Mouse (Mus musculus): ENCODE data around the gene Cyp21a1. TPM values are rescaled to one million over a fixed set of nuclear protein-coding genes. Genes with fewer than 3 reads are reported as not detected.

Gene Cyp21a1
- total RNA-seq, 1 experiment from 2014 or later, result not detected

Other genes with a start within 250 kb of the Cyp21a1 start
- gene Notch4, start 240.3 kb downstream of the Cyp21a1 start, total RNA-seq (2017), result 0.29 to 0.48 TPM in 2 of 3 replicates, not detected in the other
- gene Gpsm3, start 214.8 kb downstream of the Cyp21a1 start, total RNA-seq (2017), result 64.4 to 104 TPM (median 95.5 TPM) in 3 replicates
- 26.8 to 34.9 TPM (median 30.9 TPM) in 3 replicates for gene Pbx2, start 213.3 kb downstream of the Cyp21a1 start, total RNA-seq (2017)
- 3.7 to 7.3 TPM (median 5.1 TPM) in 3 replicates for gene Ager, start 206.7 kb downstream of the Cyp21a1 start, total RNA-seq (2017)
- gene Rnf5, start 200.9 kb downstream of the Cyp21a1 start, total RNA-seq (2017), result 8.6 to 21.8 TPM (median 14.6 TPM) in 3 replicates
- gene Agpat1, start 200.3 kb downstream of the Cyp21a1 start, total RNA-seq (2017), result 14.3 to 26.9 TPM (median 16.4 TPM) in 3 replicates
- gene Egfl8, start 188.6 kb downstream of the Cyp21a1 start, total RNA-seq (2017), result 2.3 to 3.3 TPM (median 3.0 TPM) in 3 replicates
- 30.4 to 67.0 TPM (median 38.4 TPM) in 3 replicates for gene Ppt2, start 176.1 kb downstream of the Cyp21a1 start, total RNA-seq (2017)
- gene Prrt1, start 175.0 kb downstream of the Cyp21a1 start, total RNA-seq (2017), result 0.29 to 1.9 TPM (median 0.75 TPM) in 3 replicates
- 5.6 to 15.1 TPM (median 6.4 TPM) in 3 replicates for gene Fkbpl, start 159.8 kb downstream of the Cyp21a1 start, total RNA-seq (2017)
- 17.4 to 26.0 TPM (median 23.4 TPM) in 3 replicates for gene Atf6b, start 157.4 kb downstream of the Cyp21a1 start, total RNA-seq (2017)
- not detected in 3 replicates for gene Tnxb, start 134.0 kb downstream of the Cyp21a1 start, total RNA-seq (2017)
- gene C4b, start 60.7 kb downstream of the Cyp21a1 start, total RNA-seq (2017), result 0.19 to 0.64 TPM (median 0.19 TPM) in 3 replicates
- gene Stk19, start 32.4 kb upstream of the Cyp21a1 start, total RNA-seq (2017), result 28.8 to 49.5 TPM (median 40.0 TPM) in 3 replicates
- gene Dxo, start 32.5 kb upstream of the Cyp21a1 start, total RNA-seq (2017), result 13.2 to 57.9 TPM (median 29.1 TPM) in 3 replicates
- 55.7 to 103 TPM (median 62.4 TPM) in 3 replicates for gene Skiv2l, start 45.6 kb upstream of the Cyp21a1 start, total RNA-seq (2017)
- 16.3 to 45.3 TPM (median 33.1 TPM) in 3 replicates for gene Nelfe, start 45.8 kb upstream of the Cyp21a1 start, total RNA-seq (2017)
- gene Cfb, start 58.0 kb upstream of the Cyp21a1 start, total RNA-seq (2017), result 1.1 to 4.8 TPM (median 2.8 TPM) in 3 replicates
- gene Zbtb12, start 74.9 kb upstream of the Cyp21a1 start, total RNA-seq (2017), result 0.57 to 1.7 TPM (median 1.6 TPM) in 3 replicates
- not detected in 3 replicates for gene Gm20547, start 77.5 kb upstream of the Cyp21a1 start, total RNA-seq (2017)
- not detected in 3 replicates for gene C2, start 93.7 kb upstream of the Cyp21a1 start, total RNA-seq (2017)
- 92.4 to 105 TPM (median 102 TPM) in 3 replicates for gene Ehmt2, start 93.9 kb upstream of the Cyp21a1 start, total RNA-seq (2017)
- gene Slc44a4, start 109.9 kb upstream of the Cyp21a1 start, total RNA-seq (2017), result not detected in 3 replicates
- 29.6 to 39.9 TPM (median 37.2 TPM) in 3 replicates for gene Neu1, start 126.7 kb upstream of the Cyp21a1 start, total RNA-seq (2017)
- 12.5 to 375 TPM (median 15.8 TPM) in 3 replicates for gene Hspa1b, start 154.7 kb upstream of the Cyp21a1 start, total RNA-seq (2017)
- 1.4 TPM in 1 of 3 replicates, not detected in the others for gene Gm20481, start 165.4 kb upstream of the Cyp21a1 start, total RNA-seq (2017)
- gene Hspa1a, start 167.6 kb upstream of the Cyp21a1 start, total RNA-seq (2017), result 4.9 to 201 TPM (median 8.6 TPM) in 3 replicates
- 1.1 to 1.7 TPM in 2 of 3 replicates, not detected in the other for gene Hspa1l, start 168.1 kb upstream of the Cyp21a1 start, total RNA-seq (2017)
- gene Lsm2, start 177.3 kb upstream of the Cyp21a1 start, total RNA-seq (2017), result 9.3 to 13.9 TPM (median 10.6 TPM) in 3 replicates
- 89.9 to 126 TPM (median 116 TPM) in 3 replicates for gene Vars, start 196.4 kb upstream of the Cyp21a1 start, total RNA-seq (2017)
- gene Vwa7, start 212.0 kb upstream of the Cyp21a1 start, total RNA-seq (2017), result not detected in 3 replicates
- 1.2 TPM in 1 of 3 replicates, not detected in the others for gene Sapcd1, start 223.5 kb upstream of the Cyp21a1 start, total RNA-seq (2017)
- 0.76 to 1.6 TPM in 2 of 3 replicates, not detected in the other for gene Msh5, start 242.2 kb upstream of the Cyp21a1 start, total RNA-seq (2017)
- gene Clic1, start 245.4 kb upstream of the Cyp21a1 start, total RNA-seq (2017), result 356 to 514 TPM (median 477 TPM) in 3 replicates